Mouse (Mus musculus) brain, embryonic 14.5 days (tissue): ENCODE measurements around the gene Cntn2. TPM values are rescaled to one million over a fixed set of nuclear protein-coding genes. Genes with fewer than 3 reads are reported as not detected.

ENCODE experiments used
- DNase-seq: peaks from one replicate; pipeline ENCODE4 v3.0.0-alpha.2; 2011; ENCODE audit warnings: low read depth
- CTCF ChIP-seq: fragments of 200-500 bp; IDR thresholded peaks from 2 replicates; pipeline ENCODE4 v1.5.1; 2012; ENCODE audit warnings: inconsistent platforms, mild to moderate bottlenecking, moderate library complexity, borderline replicate concordance; ENCODE audit not compliant: insufficient read depth, insufficient read length; ENCODE audit errors: extremely low read depth
- POLR2A ChIP-seq: fragments of 200-500 bp; IDR thresholded peaks from 2 replicates; pipeline ENCODE4 v1.6.1; 2012; ENCODE audit warnings: mild to moderate bottlenecking, inconsistent platforms, borderline replicate concordance; ENCODE audit not compliant: poor library complexity, insufficient read depth, insufficient read length, severe bottlenecking; ENCODE audit errors: extremely low read depth
- polyA plus RNA-seq: library from polyadenylated mRNA; depleted of rRNA; stranded (reverse); fragments of >200 nt; gene quantifications from 2 replicates; pipeline ENCODE4 v1.2.3, GENCODE M21; 2012; rRNA removed

Cntn2 gene
- 92.0 and 111 TPM in 2 replicates for polyA plus RNA-seq

GRCm38 (mm10) chr1:132542762-132543306, at the start of gene Cntn2:
TSS of gene Cntn2 (minus strand) at chr1:132543256.
- peak; percentile 93 for DNase-seq

GRCm38 (mm10) chr1:132592145-132592544, 49.1 kb upstream of the Cntn2 start:
- no peak for DNase-seq
- no peak for TF ChIP-seq POLR2A
- no peak for TF ChIP-seq CTCF

More at GRCm38 (mm10) chr1:132542762-132543306, at the start of gene Cntn2:
- TF ChIP-seq CTCF, result no peak
- TF ChIP-seq POLR2A, result peak; percentile 54; the same call in 1 of the 2 replicates

- DNase-seq, result peak; percentile 86
These were observed 48.4 kb upstream of the Cntn2 start for GRCm38 (mm10) chr1:132591399-132591930.

GRCm38 (mm10) chr1:132586679-132587201, 43.7 kb upstream of the Cntn2 start:
- TF ChIP-seq POLR2A, result no peak
- TF ChIP-seq CTCF, result no peak
- no peak for DNase-seq

More at GRCm38 (mm10) chr1:132591399-132591930, 48.4 kb upstream of the Cntn2 start:
- no peak for TF ChIP-seq CTCF
- no peak for TF ChIP-seq POLR2A

- TF ChIP-seq POLR2A (no peak), CTCF (no peak)
- peak; percentile 71 for DNase-seq
These were observed 42.3 kb upstream of the Cntn2 start for GRCm38 (mm10) chr1:132585376-132585775.

GRCm38 (mm10) chr1:132582998-132583604, 40.0 kb upstream of the Cntn2 start:
- DNase-seq, result peak; percentile 46
- TF ChIP-seq CTCF (no peak), POLR2A (no peak)

- TF ChIP-seq POLR2A (no peak), CTCF (no peak)
- peak; percentile 90 for DNase-seq
These were observed 39.1 kb upstream of the Cntn2 start for GRCm38 (mm10) chr1:132581845-132582839.

GRCm38 (mm10) chr1:132580063-132580462, 37.0 kb upstream of the Cntn2 start:
- no peak for TF ChIP-seq CTCF
- TF ChIP-seq POLR2A, result no peak
- DNase-seq, result no peak

GRCm38 (mm10) chr1:132576845-132577244, 33.8 kb upstream of the Cntn2 start:
- TF ChIP-seq POLR2A (no peak), CTCF (no peak)
- DNase-seq, result no peak

- no peak for DNase-seq
- TF ChIP-seq CTCF, result no peak
- TF ChIP-seq POLR2A, result no peak
These were observed 29.8 kb upstream of the Cntn2 start for GRCm38 (mm10) chr1:132572851-132573250.

GRCm38 (mm10) chr1:132571613-132572012, 28.6 kb upstream of the Cntn2 start:
- TF ChIP-seq CTCF (no peak), POLR2A (no peak)
- DNase-seq, result no peak

- TF ChIP-seq CTCF, result no peak
- TF ChIP-seq POLR2A, result no peak
- no peak for DNase-seq
These were observed 27.9 kb upstream of the Cntn2 start for GRCm38 (mm10) chr1:132570906-132571305.

GRCm38 (mm10) chr1:132570068-132570780, 27.2 kb upstream of the Cntn2 start:
- no peak for DNase-seq
- TF ChIP-seq CTCF (no peak), POLR2A (no peak)

GRCm38 (mm10) chr1:132569516-132569915, 26.5 kb upstream of the Cntn2 start:
- peak; percentile 82 for DNase-seq
- no peak for TF ChIP-seq POLR2A
- TF ChIP-seq CTCF, result no peak
